Mouse (Mus musculus): ENCODE measurements around the gene Zfp882.
"Not testable (repeated sequence)": the region's sequence is repeated elsewhere in the genome, so short reads cannot be mapped to it uniquely, and the experiment has no call there.

Zfp882 gene

DNA sequence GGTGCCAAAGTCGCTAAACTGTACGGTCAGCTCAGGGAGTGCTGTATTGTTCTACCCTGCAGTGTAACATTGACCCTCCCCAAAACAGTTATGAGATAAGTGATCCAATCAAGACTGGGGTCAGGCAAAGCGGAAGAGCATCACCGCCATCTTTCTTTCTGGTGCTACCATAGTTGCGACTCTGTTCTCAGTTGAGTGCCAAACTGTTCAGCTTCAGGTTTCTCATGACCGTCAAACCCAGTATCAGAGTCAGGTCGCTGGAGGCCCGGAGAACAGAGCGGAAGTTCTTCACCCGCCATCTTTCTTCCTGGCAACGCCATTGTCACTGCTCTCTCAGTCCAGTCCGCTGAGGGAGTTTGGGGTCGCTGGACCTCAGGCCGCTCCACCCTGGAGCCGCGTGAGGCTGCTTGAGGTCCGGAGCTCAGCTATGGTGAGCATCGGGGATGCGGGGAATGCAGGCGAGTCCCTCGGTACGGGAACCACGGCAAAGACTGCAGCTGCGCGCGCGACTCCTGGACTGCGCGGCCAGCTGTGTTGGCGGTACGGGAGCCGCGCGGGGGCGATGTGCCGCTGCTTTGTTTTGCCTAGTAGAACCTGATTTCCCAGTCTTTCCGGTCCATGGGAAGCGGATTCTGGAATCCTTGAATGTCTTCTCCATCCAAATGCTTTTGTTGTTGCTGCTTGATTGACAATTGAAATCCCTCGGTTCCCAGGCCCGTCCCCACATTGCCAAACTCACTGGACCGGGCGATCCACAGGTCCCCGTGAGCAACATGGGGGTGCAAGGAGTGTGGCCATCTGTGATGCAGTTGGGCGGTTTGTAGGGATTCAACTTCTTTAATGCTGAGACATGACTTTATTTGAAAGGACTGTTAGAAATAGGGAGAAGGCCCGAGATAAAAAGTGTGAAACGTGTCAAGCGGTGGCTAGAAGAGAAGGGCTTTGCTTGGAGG lies at the start of gene Zfp882, which contains the start of gene Zfp617:
Zfp882 (plus strand) TSS at position 300 of the 953 bp plus-strand sequence.
Zfp617 (plus strand) TSS at position 327 of the 953 bp plus-strand sequence.
- DNase-seq (ENCODE audit: low spot score) = peak; percentile 90

- not testable (repeated sequence) for DNase-seq (ENCODE audit: low spot score)
These were observed 46.9 kb upstream of the Zfp882 start for GRCm38 (mm10) chr8:71861551-71861950.

- not testable (repeated sequence) for DNase-seq (ENCODE audit: low spot score)
These were observed 46.4 kb upstream of the Zfp882 start for GRCm38 (mm10) chr8:71862038-71862437.

GRCm38 (mm10) chr8:71881618-71882274 lies 26.7 kb upstream of the Zfp882 start, which contains the start of gene Zfp709:
Gene Zfp709 (plus strand): TSS chr8:71882019.
- DNase-seq (ENCODE audit: low spot score) = peak; percentile 46

GRCm38 (mm10) chr8:71900666-71901065 lies 7.7 kb upstream of the Zfp882 start:
- not testable (repeated sequence) for DNase-seq (ENCODE audit: low spot score)

- not testable (repeated sequence) for DNase-seq (ENCODE audit: low spot score)
These were observed 5.3 kb upstream of the Zfp882 start for GRCm38 (mm10) chr8:71903084-71903483.

GRCm38 (mm10) chr8:71906809-71907208 lies 1.6 kb upstream of the Zfp882 start:
- no peak for DNase-seq (ENCODE audit: low spot score)

GRCm38 (mm10) chr8:71907798-71908257 lies 580 bp upstream of the Zfp882 start:
- DNase-seq (ENCODE audit: low spot score) = no peak

DNA sequence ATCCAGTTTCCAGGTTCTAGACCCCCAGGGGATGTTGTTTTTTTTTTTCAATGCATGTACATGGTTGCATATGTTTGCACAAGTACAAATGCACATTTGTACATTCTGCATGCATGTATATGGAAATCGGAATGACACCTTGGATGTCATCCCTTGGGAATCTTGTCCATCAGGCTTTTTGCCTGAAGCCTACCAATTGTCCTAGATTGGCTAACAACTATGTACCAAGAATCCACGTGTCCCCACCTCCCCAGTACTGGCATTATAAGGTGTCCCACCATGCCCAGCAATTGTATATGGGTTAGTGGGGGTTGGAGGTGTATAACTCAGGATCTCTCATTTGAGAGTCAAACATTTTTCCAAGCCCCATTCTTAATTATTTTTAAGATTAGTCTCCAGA lies 3.9 kb downstream of the Zfp882 start:
- no peak for DNase-seq (ENCODE audit: low spot score)

DNA sequence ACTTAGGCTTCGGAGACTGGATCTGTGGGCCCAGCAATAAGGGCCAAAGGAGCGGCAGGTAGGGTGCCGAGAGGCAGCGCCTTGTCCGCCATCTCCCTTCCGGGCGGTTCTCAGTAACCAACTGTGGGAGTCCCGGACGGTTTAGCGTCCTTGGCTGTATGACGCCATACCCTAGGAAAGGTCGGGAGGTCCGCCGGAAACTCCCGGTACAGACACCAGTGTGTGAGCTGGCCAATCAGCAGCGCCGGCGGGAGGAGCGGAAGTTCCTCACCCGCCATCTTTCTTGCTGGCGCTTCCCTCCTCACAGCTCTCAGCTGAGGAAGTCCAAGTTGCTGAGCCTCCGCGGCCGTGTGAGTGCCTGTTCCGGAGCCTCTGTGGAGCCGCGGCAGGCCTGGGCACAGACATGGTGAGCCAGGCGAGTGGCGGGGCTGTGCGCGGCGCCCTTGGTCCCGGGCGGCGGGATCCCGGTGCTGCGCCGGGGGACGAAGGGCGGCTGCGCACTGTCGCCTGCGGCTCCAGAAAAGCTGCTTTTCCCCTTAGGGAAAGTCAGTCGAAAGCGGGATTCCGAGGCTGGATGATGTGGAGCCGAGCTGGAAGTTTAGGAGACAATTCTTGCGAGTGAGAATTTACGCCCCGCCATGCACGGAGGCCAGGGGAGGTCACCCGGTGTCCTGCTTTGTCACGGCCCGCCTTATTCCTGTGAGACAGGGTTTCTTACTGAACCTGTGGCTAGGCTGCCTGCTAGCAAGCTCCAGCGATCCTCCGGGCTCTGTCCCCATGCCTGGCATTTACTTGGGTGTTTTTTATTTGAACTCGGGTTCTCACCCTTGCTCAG lies 14.4 kb downstream of the Zfp882 start:
- peak; percentile 79 for DNase-seq (ENCODE audit: low spot score)

- no peak for DNase-seq (ENCODE audit: low spot score)
These were observed 17.4 kb downstream of the Zfp882 start for GRCm38 (mm10) chr8:71925791-71926190.

DNA sequence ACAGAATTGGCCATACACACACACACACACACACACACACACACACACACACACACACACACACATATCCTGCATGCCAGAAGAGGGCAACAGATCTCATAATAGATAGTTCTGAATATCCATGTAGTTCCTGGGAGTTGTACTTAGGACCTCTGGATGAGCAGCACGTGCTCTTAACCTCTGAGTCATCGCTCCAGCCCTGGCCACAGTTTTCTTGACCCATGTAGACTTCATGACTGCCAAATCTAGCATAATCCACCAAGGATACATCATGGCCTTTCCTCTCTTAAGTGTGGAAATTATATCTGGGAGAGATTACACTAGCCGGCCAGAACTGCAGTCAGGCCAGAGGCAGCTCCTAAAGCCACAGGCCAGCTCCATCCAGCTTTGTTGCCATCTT lies 18.1 kb downstream of the Zfp882 start:
- no peak for DNase-seq (ENCODE audit: low spot score)

DNA sequence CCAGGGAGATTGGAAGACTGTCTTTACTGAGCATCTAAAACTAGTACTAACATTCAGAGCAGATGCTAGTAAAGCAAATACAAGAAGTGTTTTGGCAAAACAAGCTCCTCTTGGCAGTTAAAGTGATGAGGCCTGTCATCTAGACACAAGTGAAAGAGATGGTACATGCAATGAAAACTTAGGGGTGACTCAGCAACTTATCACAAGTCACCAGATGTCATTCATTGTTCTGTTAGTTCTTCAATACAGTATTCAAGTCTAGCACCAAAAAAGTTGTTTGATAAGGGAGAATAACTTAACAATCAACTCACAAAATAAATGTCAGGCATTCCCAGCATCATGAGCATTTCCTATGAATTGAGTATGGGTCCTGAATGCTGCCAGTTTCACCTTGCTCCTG lies 19.4 kb downstream of the Zfp882 start:
- DNase-seq (ENCODE audit: low spot score) = no peak

DNA sequence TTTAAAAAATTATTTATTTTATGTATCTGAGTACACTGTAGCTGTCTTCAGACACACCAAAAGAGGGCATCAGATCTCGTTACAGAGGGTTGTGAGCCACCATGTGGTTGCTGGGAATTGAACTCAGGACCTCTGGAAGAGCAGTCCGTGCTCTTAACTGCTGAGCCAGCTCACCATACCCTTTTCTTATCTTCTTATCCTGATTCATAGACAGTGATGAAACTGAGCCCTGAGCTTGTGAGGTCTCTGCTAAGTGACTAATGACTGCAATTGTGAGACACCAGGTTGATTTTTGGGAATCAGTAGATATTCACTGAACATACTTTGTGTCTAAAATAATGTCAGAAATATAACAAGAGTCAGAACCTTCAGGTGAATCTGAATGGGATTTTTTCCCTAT lies 29.6 kb downstream of the Zfp882 start:
- not testable (repeated sequence) for DNase-seq (ENCODE audit: low spot score)

DNA sequence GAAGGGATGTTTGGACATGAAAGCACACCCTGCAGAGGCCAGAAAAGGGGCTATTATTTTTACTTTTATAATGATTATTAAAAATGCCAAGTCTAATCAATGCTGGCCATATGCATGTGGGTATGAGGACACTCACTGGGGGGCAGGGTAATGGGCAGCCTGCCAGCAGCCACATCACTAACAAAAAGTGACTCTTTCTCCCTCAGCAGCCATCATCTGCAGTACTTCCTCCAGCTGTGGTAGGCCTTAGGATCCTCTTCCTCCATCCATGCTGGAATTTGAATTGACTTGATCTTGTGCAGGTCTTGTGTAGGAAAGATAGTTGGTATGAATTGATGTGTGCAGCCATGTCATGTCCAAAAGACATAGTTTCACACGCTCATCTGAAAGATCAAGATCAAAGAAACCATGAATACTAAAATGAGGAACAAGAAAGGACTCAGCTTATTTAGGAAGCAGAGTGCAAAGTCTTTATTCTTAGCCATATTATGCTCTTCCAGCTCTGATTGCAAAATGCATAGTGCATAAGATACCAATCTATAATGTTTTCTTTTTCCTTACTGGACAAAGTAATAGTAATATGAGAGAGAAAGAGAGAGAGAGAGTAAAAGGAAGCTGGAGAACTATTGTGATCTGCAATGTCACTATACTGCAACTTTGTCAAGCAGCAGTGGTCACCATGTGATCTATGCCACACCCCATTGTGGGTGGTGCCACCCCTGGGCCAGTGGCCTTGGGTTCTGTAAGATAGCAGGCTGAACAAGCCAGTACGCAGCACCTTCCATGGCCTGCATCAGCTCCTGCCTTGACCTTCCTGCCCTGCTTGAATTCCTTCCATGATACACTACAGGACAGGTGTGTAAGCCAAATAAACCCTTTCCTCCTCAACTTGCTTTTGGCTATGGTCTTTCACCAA lies 32.1 kb downstream of the Zfp882 start:
- DNase-seq (ENCODE audit: low spot score) = no peak

GRCm38 (mm10) chr8:71941776-71942175 lies 33.4 kb downstream of the Zfp882 start:
- DNase-seq (ENCODE audit: low spot score) = no peak

- no peak for DNase-seq (ENCODE audit: low spot score)
These were observed 40.2 kb downstream of the Zfp882 start for GRCm38 (mm10) chr8:71948624-71949023.

- peak; percentile 98 for DNase-seq (ENCODE audit: low spot score)
These were observed 42.2 kb downstream of the Zfp882 start, which contains the start of gene Zfp961 for GRCm38 (mm10) chr8:71950482-71951221. Gene Zfp961 (plus strand): TSS chr8:71951038.

DNA sequence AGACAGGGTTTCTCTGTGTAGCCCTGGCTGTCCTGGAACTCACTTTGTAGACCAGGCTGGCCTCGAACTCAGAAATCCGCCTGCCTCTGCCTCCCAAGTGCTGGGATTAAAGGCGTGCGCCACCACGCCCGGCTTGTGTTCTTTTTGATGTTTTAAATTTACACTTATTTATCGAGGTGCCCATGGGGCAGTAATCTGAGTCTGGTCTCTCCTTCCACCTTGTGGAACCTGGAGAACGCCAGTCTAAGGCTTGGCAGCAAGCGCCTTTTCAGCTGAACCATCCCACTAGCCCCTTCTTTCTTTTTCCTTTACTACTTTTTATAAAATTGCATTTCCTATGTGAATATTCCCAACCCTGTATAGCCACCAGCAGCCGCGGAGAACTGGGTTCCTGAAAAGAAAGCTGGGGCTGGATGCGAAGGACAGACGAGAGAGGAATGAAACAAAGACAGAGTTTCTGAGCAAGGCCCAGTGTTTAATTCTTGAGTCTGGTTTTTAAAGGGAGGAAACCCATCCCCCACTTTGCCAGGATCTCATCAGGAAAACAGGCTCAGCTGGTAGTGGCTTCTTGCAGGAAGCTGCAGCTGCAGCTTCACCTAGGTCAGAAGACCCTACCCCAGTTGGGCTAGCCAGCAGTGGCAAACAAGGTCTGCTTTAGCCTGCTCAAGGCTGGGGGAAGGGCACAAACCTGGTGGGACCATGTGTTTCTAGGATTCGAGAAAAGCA lies 43.2 kb downstream of the Zfp882 start:
- DNase-seq (ENCODE audit: low spot score) = no peak
